Mouse (Mus musculus) lung, adult 18-20 months (tissue): ENCODE results near the gene Gm28576.
"Not testable (repeated sequence)": the region's sequence is repeated elsewhere in the genome, so short reads cannot be mapped to it uniquely, and the experiment has no call there.

ENCODE experiments used
- DNase-seq, 2 experiments: peaks; one replicate each; pipeline ENCODE4 v3.0.0; 2022; ENCODE audit warnings: mixed read lengths in 2 of 2

Gm28576 gene

DNA sequence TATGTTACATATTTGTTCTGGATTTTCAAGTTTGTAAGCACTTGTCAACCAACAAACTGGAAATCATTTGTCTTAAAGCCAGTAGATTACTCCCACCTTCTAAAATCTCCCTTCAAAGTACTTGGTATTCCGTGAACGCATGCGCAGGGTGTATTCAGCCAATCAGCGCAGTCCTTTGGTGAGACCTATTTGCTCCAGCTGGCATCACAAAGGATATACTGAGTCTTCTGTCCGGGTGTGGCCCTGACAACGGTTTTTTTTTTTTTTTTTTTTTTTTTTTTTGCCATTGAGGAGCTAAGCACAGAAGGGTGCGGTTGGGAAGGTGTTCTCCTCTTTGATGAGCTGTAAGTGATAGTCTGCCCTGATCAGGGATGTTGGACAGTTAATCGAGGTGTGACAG, at the start of gene Gm28576:
Gm28576 (plus strand) TSS at position 301 of the 400 bp plus-strand sequence.
- not testable (repeated sequence) for DNase-seq
